Mouse (Mus musculus): ENCODE data around the gene 9430038I01Rik. TPM values are rescaled to one million over a fixed set of nuclear protein-coding genes. Genes with fewer than 3 reads are reported as not detected.

9430038I01Rik gene
- total RNA-seq, 1 experiment from 2014 or later = 17.6 TPM

DNA sequence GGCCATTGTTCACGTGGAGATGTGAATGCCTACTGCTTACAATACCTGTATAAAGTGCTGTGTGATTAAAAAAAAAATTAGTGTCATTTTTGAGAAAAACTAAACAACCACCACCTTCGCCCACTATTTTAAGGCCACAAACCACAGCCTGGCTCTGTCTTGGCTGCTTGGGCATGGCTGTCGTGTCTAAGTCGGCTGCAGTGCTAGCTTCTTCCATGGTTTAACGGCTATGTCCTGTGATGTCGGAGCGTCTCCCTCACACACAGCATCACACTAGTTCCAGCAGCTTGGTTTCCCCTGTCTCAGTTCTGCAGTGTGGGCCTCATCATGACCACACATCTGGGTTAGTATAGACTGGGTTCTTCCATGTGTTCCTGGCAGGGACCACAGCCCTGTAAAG is 35.6 kb downstream of the 9430038I01Rik start:
- no peak for ATAC-seq (ENCODE audit: extremely low read depth, insufficient number of reproducible peaks, low FRiP score, poor library complexity, severe bottlenecking)

DNA sequence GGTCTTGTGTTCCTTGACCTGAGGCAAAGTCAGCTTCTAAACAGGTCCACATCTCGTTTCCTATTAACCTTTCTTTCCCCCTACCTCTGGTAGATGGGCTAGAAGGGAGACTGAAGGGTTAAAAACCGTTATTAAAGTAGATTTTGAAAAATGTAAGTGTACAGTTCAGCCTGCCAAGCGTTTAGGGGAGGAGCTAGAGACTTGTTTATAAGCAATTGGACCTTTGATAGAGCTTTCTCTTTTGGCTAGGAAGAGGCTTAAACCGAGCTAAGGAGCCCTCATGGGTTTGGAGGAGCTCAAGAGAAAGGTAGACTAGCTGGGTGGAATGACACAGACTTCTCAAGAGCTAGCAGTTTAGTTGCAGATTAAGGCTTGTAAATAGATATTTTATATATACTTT is 38.8 kb downstream of the 9430038I01Rik start:
- no peak for ATAC-seq (ENCODE audit: extremely low read depth, insufficient number of reproducible peaks, low FRiP score, poor library complexity, severe bottlenecking)

DNA sequence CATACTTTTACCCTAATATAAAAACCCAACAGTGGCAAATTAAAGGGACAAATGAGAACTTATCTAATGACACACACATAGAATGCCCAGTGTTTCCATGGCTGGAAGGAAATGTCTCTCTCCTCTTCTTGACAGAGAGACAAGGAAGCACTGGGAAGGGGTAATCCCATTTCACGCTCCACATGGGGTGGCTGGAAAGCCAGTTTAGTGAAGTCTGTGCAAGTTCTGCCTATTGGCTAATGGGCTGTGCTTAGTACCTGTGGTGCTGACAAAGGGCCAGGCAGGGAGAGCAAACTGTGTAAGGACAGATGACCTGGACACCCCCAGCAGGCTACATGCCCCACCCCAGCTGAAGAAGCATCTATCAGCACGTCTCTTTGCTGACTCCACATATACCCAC is 40.4 kb downstream of the 9430038I01Rik start:
- no peak for ATAC-seq (ENCODE audit: extremely low read depth, insufficient number of reproducible peaks, low FRiP score, poor library complexity, severe bottlenecking)

DNA sequence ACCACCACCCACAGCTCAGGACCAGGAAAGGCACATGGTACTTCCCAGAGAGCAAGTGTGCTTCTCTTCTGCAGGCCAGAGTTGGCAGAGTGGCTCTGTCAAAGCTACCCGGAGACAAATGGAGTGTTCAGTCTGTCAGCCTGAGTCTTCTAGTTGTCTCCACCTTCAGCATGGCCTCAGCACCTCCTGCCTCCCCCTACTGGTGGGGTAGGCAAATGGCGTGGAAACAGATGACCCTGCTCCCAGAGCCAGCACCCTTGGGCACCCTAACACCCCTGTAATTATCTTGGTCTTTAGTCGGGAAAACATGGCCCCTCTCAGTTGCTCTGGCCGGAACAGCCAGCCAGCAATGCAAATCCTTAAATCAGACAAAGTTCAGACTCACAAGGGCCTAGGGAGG is 43.8 kb downstream of the 9430038I01Rik start:
- no peak for ATAC-seq (ENCODE audit: extremely low read depth, insufficient number of reproducible peaks, low FRiP score, poor library complexity, severe bottlenecking)

DNA sequence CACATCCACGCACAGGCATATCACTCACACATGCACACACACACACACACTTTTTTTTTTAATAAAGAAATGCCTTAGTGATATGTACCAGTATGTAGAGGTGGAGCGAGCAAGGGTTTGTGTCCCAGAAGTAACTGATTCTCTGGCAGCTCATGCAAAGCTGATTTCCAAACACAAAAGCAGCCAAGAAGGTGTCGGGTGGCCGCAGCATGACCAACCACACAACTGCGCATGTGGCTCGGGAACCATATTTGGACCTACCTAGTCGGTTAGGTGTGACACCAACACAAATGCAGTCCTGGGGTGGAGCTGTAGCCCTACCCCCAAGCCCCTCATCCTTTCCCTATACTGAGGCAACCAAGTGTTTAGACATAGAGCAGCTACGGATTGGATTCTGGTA is 45.5 kb downstream of the 9430038I01Rik start:
- no peak for ATAC-seq (ENCODE audit: extremely low read depth, insufficient number of reproducible peaks, low FRiP score, poor library complexity, severe bottlenecking)

DNA sequence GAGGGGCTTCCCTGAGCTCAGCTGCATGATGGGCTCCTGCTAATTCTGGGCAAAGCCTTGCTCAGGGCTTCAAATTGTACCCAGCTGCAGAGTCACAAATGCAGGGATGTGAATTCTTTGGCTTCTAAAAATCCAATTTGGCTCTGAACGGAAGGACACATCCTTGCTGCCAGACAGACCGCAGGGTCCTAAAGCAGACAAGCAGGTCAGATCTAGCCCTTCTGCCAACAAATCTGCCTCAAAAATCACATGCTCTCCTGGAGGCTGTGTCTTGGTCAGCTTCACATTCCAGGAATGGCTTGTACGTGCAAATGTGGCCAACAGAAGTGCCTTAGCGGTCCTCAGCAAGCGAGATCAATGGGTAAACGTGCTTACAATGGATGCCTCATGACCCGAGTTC is 46.0 kb downstream of the 9430038I01Rik start:
- ATAC-seq (ENCODE audit: extremely low read depth, insufficient number of reproducible peaks, low FRiP score, poor library complexity, severe bottlenecking) = no peak

- ATAC-seq (ENCODE audit: extremely low read depth, insufficient number of reproducible peaks, low FRiP score, poor library complexity, severe bottlenecking) = no peak
Measured at GRCm38 (mm10) chr7:137346860-137347259, 63.7 kb downstream of the 9430038I01Rik start.

GRCm38 (mm10) chr7:137346068-137346467 is 64.5 kb downstream of the 9430038I01Rik start:
- no peak for ATAC-seq (ENCODE audit: extremely low read depth, insufficient number of reproducible peaks, low FRiP score, poor library complexity, severe bottlenecking)

DNA sequence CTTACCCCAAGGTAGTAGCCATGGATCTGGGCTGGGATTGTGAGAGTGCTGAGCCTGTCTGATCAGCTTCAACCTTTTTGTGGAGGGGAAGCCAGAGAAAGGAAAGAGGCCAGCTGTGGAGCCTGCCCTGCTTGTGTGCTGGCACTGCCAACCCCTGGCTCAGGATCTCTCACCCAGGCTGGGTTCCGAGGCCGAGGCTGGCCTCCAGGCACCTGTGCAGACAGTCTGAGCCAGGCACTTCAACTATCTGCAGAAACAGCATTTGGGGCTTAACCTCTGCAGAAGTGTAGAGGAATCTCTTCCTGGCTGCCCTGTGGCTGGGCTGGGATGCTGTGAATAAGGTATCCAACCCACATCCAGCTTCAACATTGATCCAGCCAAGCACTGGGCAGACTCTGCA is 76.6 kb downstream of the 9430038I01Rik start:
- ATAC-seq (ENCODE audit: extremely low read depth, insufficient number of reproducible peaks, low FRiP score, poor library complexity, severe bottlenecking) = no peak

Other genes starting within 250 kb of the 9430038I01Rik start
- gene Ebf3, start 96.3 kb downstream of the 9430038I01Rik start, total RNA-seq (2017) = not detected in 2 replicates
- gene Glrx3, start 26.9 kb upstream of the 9430038I01Rik start, total RNA-seq (2017) = 35.0 and 39.8 TPM in 2 replicates

Data from neutrophil, adult 5-6 weeks (primary cell).